Mouse (Mus musculus): ENCODE measurements at regions not wholly inside any gene's neighbourhood (a gene's known extent, or its start where the extent isn't known, plus 50 kb on each side); places are given as distances from the start of the nearest gene placed in this dataset.
A peak's percentile ranks its signal among the peaks of the same experiment; 100 is the strongest.

GRCm38 (mm10) chr3:17786023-17786720 lies 162.0 kb upstream of the Cypt12 start:
- peaks cover 50% of the 10 kb centered on the region for H3K27me3 ChIP-seq (ENCODE audit: control insufficient read depth, insufficient read depth, low read length)

DNA sequence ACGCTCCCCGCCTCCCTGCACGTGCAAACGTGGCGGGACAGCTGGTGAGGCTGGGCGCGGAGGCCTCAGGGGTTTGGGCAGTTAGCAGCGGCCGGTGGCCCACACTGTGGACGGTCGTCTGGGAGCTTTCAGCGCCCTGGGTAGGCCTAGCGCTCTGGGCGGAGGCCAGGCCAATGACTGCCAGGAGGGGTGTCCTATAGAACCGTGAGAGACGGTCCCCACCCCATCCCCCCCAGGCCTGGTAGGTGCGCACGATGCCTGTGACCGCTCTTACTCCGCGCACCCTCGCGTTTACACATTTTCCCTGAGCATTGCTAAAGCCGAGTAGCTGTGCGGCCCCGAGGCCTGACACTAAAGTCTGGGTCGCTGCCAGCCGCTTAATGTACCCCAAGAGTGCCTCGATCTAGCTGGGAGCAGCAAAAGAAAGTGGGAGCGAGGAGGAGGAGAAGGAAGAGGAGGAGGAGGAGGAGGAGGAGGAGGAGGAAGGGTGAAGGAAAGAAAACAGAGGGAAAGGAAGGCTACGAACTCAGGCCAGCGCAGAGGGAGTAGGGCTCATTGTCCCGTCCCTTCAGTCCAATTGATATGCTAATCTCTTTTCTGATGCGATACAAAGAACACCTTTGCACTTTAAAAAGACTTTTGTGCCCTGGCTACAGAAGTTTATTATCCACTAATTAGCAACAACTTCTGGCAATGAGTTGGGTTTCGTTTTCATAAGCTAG lies 161.3 kb upstream of the Cypt12 start:
- 3% methylated on average over 35 of the region's 35 CpGs for WGBS (ENCODE audit: insufficient replicate concordance)
- TF ChIP-seq CTCF (IDR thresholded peaks at IDR 0.05; ENCODE audit: low read depth) (no peak), EP300 (IDR thresholded peaks at IDR 0.05; ENCODE audit: low read depth) (no peak)
- ATAC-seq (ENCODE audit: insufficient read depth) (no peak), DNase-seq (ENCODE audit: low read depth in 3 of 3, low spot score in 3 of 3) (no peak)
- Histone ChIP-seq H3K4me1 (replicated peaks; ENCODE audit: control insufficient read depth in 2 of 2, insufficient read depth in 2 of 2, low read length in 1 of 2) (no peaks in the 10 kb centered on the region), H3K9me3 (ENCODE audit: control insufficient read depth, low read length) (no peaks in the 10 kb centered on the region), H3K36me3 (replicated peaks; ENCODE audit: control insufficient read depth, insufficient read depth, low read depth) (no peaks in the 10 kb centered on the region), H3K4me2 (ENCODE audit: low read depth) (peak overlapping the region; percentile 40), H3K27me3 (ENCODE audit: control insufficient read depth, insufficient read depth, low read length) (peaks cover 55% of the 10 kb centered on the region), H3K4me3 (ENCODE audit: insufficient read depth in 1 of 2, low read depth in 2 of 2, low read length in 2 of 2) (peak overlapping the region in 1 of 2 experiments; percentile 6; a peak in 1 of 4 replicates), H3K27ac (no peak overlapping the region), H3K9ac (replicated peaks) (no peak overlapping the region)

More at GRCm38 (mm10) chr3:17786023-17786720, 162.0 kb upstream of the Cypt12 start:
- ATAC-seq (ENCODE audit: insufficient read depth) (no peak), DNase-seq (ENCODE audit: low read depth in 3 of 3, low spot score in 3 of 3) (no peak)
- TF ChIP-seq EP300 (IDR thresholded peaks at IDR 0.05; ENCODE audit: low read depth) (no peak), CTCF (IDR thresholded peaks at IDR 0.05; ENCODE audit: low read depth) (no peak)
- H3K4me1 ChIP-seq (replicated peaks; ENCODE audit: control insufficient read depth in 2 of 2, insufficient read depth in 2 of 2, low read length in 1 of 2) = no peaks in the 10 kb centered on the region
- peak overlapping the region; percentile 40 for H3K4me2 ChIP-seq (ENCODE audit: low read depth)
- no peak overlapping the region for H3K9ac ChIP-seq (replicated peaks)
- H3K4me3 ChIP-seq (ENCODE audit: insufficient read depth in 1 of 2, low read depth in 2 of 2, low read length in 2 of 2) = peak overlapping the region in 1 of 2 experiments; percentile 6; a peak in 1 of 4 replicates
- 2% methylated on average over 56 of the region's 56 CpGs for WGBS (ENCODE audit: insufficient replicate concordance)
- no peaks in the 10 kb centered on the region for H3K9me3 ChIP-seq (ENCODE audit: control insufficient read depth, low read length)
- no peak overlapping the region for H3K27ac ChIP-seq
- no peaks in the 10 kb centered on the region for H3K36me3 ChIP-seq (replicated peaks; ENCODE audit: control insufficient read depth, insufficient read depth, low read depth)

- no peak for ATAC-seq (ENCODE audit: insufficient read depth)
Measured at GRCm38 (mm10) chr3:17787443-17788333, 160.5 kb upstream of the Cypt12 start.

GRCm38 (mm10) chr3:17788334-17788720 lies 159.9 kb upstream of the Cypt12 start:
- H3K4me2 ChIP-seq (ENCODE audit: low read depth) = no peak overlapping the region
- TF ChIP-seq EP300 (IDR thresholded peaks at IDR 0.05; ENCODE audit: low read depth) = no peak
- TF ChIP-seq CTCF (IDR thresholded peaks at IDR 0.05; ENCODE audit: low read depth) = no peak
- H3K36me3 ChIP-seq (replicated peaks; ENCODE audit: control insufficient read depth, insufficient read depth, low read depth) = no peaks in the 10 kb centered on the region
- no peaks in the 10 kb centered on the region for H3K4me1 ChIP-seq (replicated peaks; ENCODE audit: control insufficient read depth in 2 of 2, insufficient read depth in 2 of 2, low read length in 1 of 2)
- WGBS (ENCODE audit: insufficient replicate concordance) = 25% methylated on average over 4 of the region's 4 CpGs
- ATAC-seq (ENCODE audit: insufficient read depth) (no peak), DNase-seq (ENCODE audit: low read depth in 3 of 3, low spot score in 3 of 3) (no peak)
- no peak overlapping the region for H3K4me3 ChIP-seq (ENCODE audit: insufficient read depth in 1 of 2, low read depth in 2 of 2, low read length in 2 of 2)
- H3K27ac ChIP-seq = no peak overlapping the region
- H3K9me3 ChIP-seq (ENCODE audit: control insufficient read depth, low read length) = no peaks in the 10 kb centered on the region
- no peak overlapping the region for H3K9ac ChIP-seq (replicated peaks)
- H3K27me3 ChIP-seq (ENCODE audit: control insufficient read depth, insufficient read depth, low read length) = peaks cover 63% of the 10 kb centered on the region

More at GRCm38 (mm10) chr3:17787443-17788333, 160.5 kb upstream of the Cypt12 start:
- Histone ChIP-seq H3K9me3 (ENCODE audit: control insufficient read depth, low read length) (no peaks in the 10 kb centered on the region), H3K9ac (replicated peaks) (no peak overlapping the region), H3K4me3 (ENCODE audit: insufficient read depth in 1 of 2, low read depth in 2 of 2, low read length in 2 of 2) (no peak overlapping the region), H3K4me2 (ENCODE audit: low read depth) (no peak overlapping the region), H3K4me1 (replicated peaks; ENCODE audit: control insufficient read depth in 2 of 2, insufficient read depth in 2 of 2, low read length in 1 of 2) (no peaks in the 10 kb centered on the region), H3K36me3 (replicated peaks; ENCODE audit: control insufficient read depth, insufficient read depth, low read depth) (no peaks in the 10 kb centered on the region), H3K27me3 (ENCODE audit: control insufficient read depth, insufficient read depth, low read length) (peaks cover 58% of the 10 kb centered on the region), H3K27ac (no peak overlapping the region)
- WGBS (ENCODE audit: insufficient replicate concordance) = 9% methylated on average over 18 of the region's 18 CpGs
- no peak for DNase-seq (ENCODE audit: low read depth in 3 of 3, low spot score in 3 of 3)
- TF ChIP-seq EP300 (IDR thresholded peaks at IDR 0.05; ENCODE audit: low read depth) = no peak
- no peak for TF ChIP-seq CTCF (IDR thresholded peaks at IDR 0.05; ENCODE audit: low read depth)
